Mouse (Mus musculus) testis, adult 2 months (tissue): ENCODE data around the gene Bcar3.

Experiments used
- CTCF ChIP-seq: fragments of 200-500 bp; IDR thresholded peaks from 2 replicates; pipeline ENCODE4 v1.5.1; 2012; ENCODE audit warnings: low read depth, mild to moderate bottlenecking, inconsistent platforms, low read length, moderate library complexity; ENCODE audit not compliant: control insufficient read depth, insufficient read depth, insufficient replicate concordance
- POLR2A ChIP-seq: fragments of 200-500 bp; IDR thresholded peaks from 2 replicates; pipeline ENCODE4 v1.6.1; 2012; ENCODE audit warnings: low read depth, mild to moderate bottlenecking, inconsistent platforms, low read length, moderate library complexity; ENCODE audit not compliant: control insufficient read depth

GRCm38 (mm10) chr3:122446678-122447077 lies 152.7 kb downstream of the Bcar3 start:
- no peak for TF ChIP-seq CTCF
- TF ChIP-seq POLR2A: no peak
